Comparison of ENCODE assay signal across 8 mouse cellular contexts in genomic region chr1:89235296-89235695, GRCm38 (mm10).
DNase-seq lines count a peak whose midpoint lies in the region; ATAC-seq lines count a peak whose summit lies in the region.

No protein-coding gene starts in this region.

- no peak overlapping the region for H3K9ac ChIP-seq in hindbrain, embryonic 15.5 days

- peaks cover 5% of the 10 kb centered on the region for H3K4me1 ChIP-seq in hindbrain, embryonic 15.5 days (replicated peaks)

- no peak overlapping the region for H3K4me3 ChIP-seq in hindbrain, embryonic 15.5 days

- H3K27me3 ChIP-seq in hindbrain, embryonic 15.5 days: no peaks in the 10 kb centered on the region

- H3K9me3 ChIP-seq in hindbrain, embryonic 15.5 days: no peaks in the 10 kb centered on the region

- peak overlapping the region; percentile 29; the same call in 1 of the 2 replicates for H3K4me2 ChIP-seq in hindbrain, embryonic 15.5 days

- H3K27ac ChIP-seq in hindbrain, embryonic 15.5 days (replicated peaks): no peak overlapping the region; the same call in 1 of the 2 replicates

- no peaks in the 10 kb centered on the region for H3K36me3 ChIP-seq in hindbrain, embryonic 15.5 days

- peak; percentile 82 for ATAC-seq in hindbrain, embryonic 15.5 days (ENCODE audit: low FRiP score, low read depth)
- ATAC-seq in megakaryocyte, adult 5-6 weeks (ENCODE audit: poor library complexity, severe bottlenecking): peak; percentile 96

- DNase-seq in adipocyte (ENCODE audit: low spot score): peak; percentile 70
- DNase-seq in cerebellum, adult 9-10 months: peak; percentile 83
- peak; percentile 70 to 83 for DNase-seq in frontal cortex, adult 2 months (ENCODE audit: extremely low spot score in 1 of 2, low spot score in 1 of 2)
- DNase-seq in layer of hippocampus, postnatal 36 days: peak; percentile 58 to 61
- DNase-seq in right cerebral cortex, postnatal 36 days (ENCODE audit: low spot score in 2 of 2): peak; percentile 38 to 59
- DNase-seq in thymus, postnatal 14 days: no peak

- whole genome bisulfite sequencing in hindbrain, embryonic 15.5 days: 37% methylated on average over 3 of the region's 3 CpGs
